ENCODE assay signal across 8 mouse cellular contexts in the genomic region with DNA sequence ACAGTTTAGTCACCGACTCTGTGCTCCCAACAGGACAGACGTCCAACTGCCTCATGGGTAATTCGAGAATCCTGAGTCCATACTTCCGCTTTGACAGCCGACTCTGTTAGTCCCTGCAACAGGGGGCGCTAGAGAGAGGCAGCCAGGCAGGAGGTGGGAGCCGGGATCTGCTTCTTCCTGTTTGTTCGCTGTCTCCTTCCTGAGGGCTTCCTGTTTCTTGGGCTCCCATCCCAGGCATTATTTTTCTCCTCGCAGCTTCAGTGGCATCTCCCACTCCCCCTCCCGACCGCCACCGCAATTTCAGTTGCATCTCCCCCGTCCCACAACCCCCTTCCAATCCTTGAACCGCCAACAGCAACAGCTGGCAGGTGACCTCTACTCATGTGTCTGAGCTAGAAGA.
DNase-seq lines count a peak whose midpoint lies in the region; ATAC-seq and TF ChIP-seq lines count a peak whose summit lies in the region.
"Had no signal": no experiment of that assay in that cellular context is flagged by ENCODE, and none has a peak within 500 bp of the region (broad histone marks: within the 10 kb centered on the region; RNA-seq: fewer than 3 reads in every experiment).

No protein-coding gene starts in this region.

- H3K27ac ChIP-seq in kidney, adult 2 months (ENCODE audit: insufficient read depth, low read depth, low read length) = peak overlapping the region; percentile 24; the same call in 1 of the 2 replicates
- 0 out of 2 replicates have a peak overlapping the region, but pooled peaks have one; percentile 7 for H3K27ac ChIP-seq in lung, embryonic 16.5 days (ENCODE audit: low read length)
- H3K27ac ChIP-seq: macrophage had no signal

- 28% methylated on average over 14 of the region's 14 CpGs for WGBS in kidney, adult 2 months
- 43% methylated on average over 14 of the region's 14 CpGs for WGBS in lung, embryonic 16.5 days

- H3K4me2 ChIP-seq in lung, embryonic 16.5 days (ENCODE audit: low read depth, low read length) = no peak overlapping the region

- ATAC-seq in lung, embryonic 16.5 days (ENCODE audit: low read depth) = no peak

- peaks cover 63% of the 10 kb centered on the region for H3K4me1 ChIP-seq in E14TG2a.4 (replicated peaks; ENCODE audit: low read depth, low read length)
- peaks cover 6% of the 10 kb centered on the region; the same call in 1 of the 2 replicates for H3K4me1 ChIP-seq in kidney, adult 2 months (ENCODE audit: control insufficient read depth, insufficient read depth, low read length)
- H3K4me1 ChIP-seq in lung, embryonic 16.5 days (replicated peaks; ENCODE audit: control insufficient read depth, insufficient read depth, low read length) = peaks cover 11% of the 10 kb centered on the region

- peaks cover 4% of the 10 kb centered on the region; the same call in 1 of the 2 replicates for H3K27me3 ChIP-seq in E14TG2a.4 (ENCODE audit: insufficient read depth, low read length)
- H3K27me3 ChIP-seq in kidney, adult 2 months (replicated peaks; ENCODE audit: control insufficient read depth, insufficient read depth, low read length) = no peaks in the 10 kb centered on the region
- H3K27me3 ChIP-seq in lung, embryonic 16.5 days (ENCODE audit: control insufficient read depth, insufficient read depth, low read depth, low read length) = no peaks in the 10 kb centered on the region

- peak; percentile 87 for DNase-seq in ZHBTc4 (ENCODE audit: low read depth, low spot score)
- DNase-seq in gastrocnemius, adult 8-10 months (ENCODE audit: low spot score in 2 of 2) = peak; percentile 14 to 38
- peak; percentile 83 for DNase-seq in kidney, adult 2 months
- peak; percentile 15 to 19 for DNase-seq in thymus, postnatal 36 days
- no peak for DNase-seq in left cerebral cortex, postnatal 25 days (ENCODE audit: low spot score in 2 of 2)

- no peaks in the 10 kb centered on the region for H3K36me3 ChIP-seq in E14TG2a.4 (ENCODE audit: insufficient read depth, low read length)
- no peaks in the 10 kb centered on the region for H3K36me3 ChIP-seq in kidney, adult 2 months (ENCODE audit: control insufficient read depth, insufficient read depth, low read length)
- no peaks in the 10 kb centered on the region for H3K36me3 ChIP-seq in lung, embryonic 16.5 days (ENCODE audit: control insufficient read depth, insufficient read depth, low read length)

- TF ChIP-seq POLR2A in kidney, adult 2 months (IDR thresholded peaks at IDR 0.05; ENCODE audit: low read depth, low read length) = no peak

- H3K9ac ChIP-seq in lung, embryonic 16.5 days (ENCODE audit: low read length) = no peak overlapping the region

- H3K4me3 ChIP-seq in E14TG2a.4 (replicated peaks; ENCODE audit: low read length) = peak overlapping the region; percentile 37
- H3K4me3 ChIP-seq in kidney, adult 2 months (ENCODE audit: insufficient read depth, low read depth, low read length) = no peak overlapping the region
- no peak overlapping the region for H3K4me3 ChIP-seq in lung, embryonic 16.5 days (ENCODE audit: low read length)

- H3K9me3 ChIP-seq in E14TG2a.4 (ENCODE audit: low read length) = 0 out of 2 replicates have a peak, but pooled peaks cover 7% of the 10 kb centered on the region
- peaks cover 3% of the 10 kb centered on the region; the same call in 1 of the 2 replicates for H3K9me3 ChIP-seq in lung, embryonic 16.5 days (ENCODE audit: control insufficient read depth, low read length)

- intact Hi-C loops in left cerebral cortex, postnatal 25 days (cut with DNase I) = loop anchor here (5.0 kb wide), 1 partner anchor 102 kb away; no protein-coding TSS in a partner anchor

- peak; percentile 71 for TF ChIP-seq CTCF in E14TG2a.4 (conservative IDR thresholded peaks at IDR 0.05; ENCODE audit: low read length)
- TF ChIP-seq CTCF in kidney, adult 2 months (conservative IDR thresholded peaks at IDR 0.05; ENCODE audit: insufficient read depth, insufficient read length, low read depth, low read length) = peak; percentile 58

Comparison
In these comparisons a context has a peak if more than half of its experiments do, and no peak if none do; other contexts are left out.
1. DNase-seq: peak in ZHBTc4 (single experiment), gastrocnemius, adult 8-10 months (2 of 2), kidney, adult 2 months (single experiment) and thymus, postnatal 36 days (2 of 2); none in left cerebral cortex, postnatal 25 days (0 of 2).